Mouse (Mus musculus) limb, embryonic 10.5 days (tissue): ENCODE measurements around the gene Usp31. TPM values are rescaled to one million over a fixed set of nuclear protein-coding genes. Genes with fewer than 3 reads are reported as not detected.

Experiments used
- DNase-seq: peaks from one replicate; pipeline ENCODE4 v3.0.0-alpha.2; 2017; ENCODE audit warnings: low spot score
- H3K27ac ChIP-seq: fragments of 300-500 bp; sonication (generic); 2 replicates; pipeline ENCODE4 v1.5.1; 2016; ENCODE audit warnings: mild to moderate bottlenecking
- H3K27me3 ChIP-seq: fragments of 300-500 bp; sonication (generic); 2 replicates; pipeline ENCODE4 v1.6.1; 2016; ENCODE audit warnings: low read depth, mild to moderate bottlenecking; ENCODE audit not compliant: poor library complexity, severe bottlenecking
- H3K36me3 ChIP-seq: fragments of 300-500 bp; sonication (generic); 2 replicates; pipeline ENCODE4 v1.6.1; 2016; ENCODE audit warnings: mild to moderate bottlenecking, moderate library complexity
- H3K4me1 ChIP-seq: fragments of 300-500 bp; sonication (generic); 2 replicates; pipeline ENCODE4 v1.6.1; 2016
- H3K4me3 ChIP-seq: fragments of 300-500 bp; sonication (generic); 2 replicates; pipeline ENCODE4 v1.5.1; 2016; ENCODE audit warnings: mild to moderate bottlenecking, moderate library complexity
- H3K9me3 ChIP-seq: fragments of 300-500 bp; sonication (generic); replicated peaks from 2 replicates; pipeline ENCODE4 v1.6.1; 2016; ENCODE audit warnings: mild to moderate bottlenecking
- WGBS: fragments of 180-500 bp; shearing (Covaris S2); methylation state at CpG from one replicate; pipeline ENCODE4 v1.1.7; 2016; 5-methylcytosine and 5-hydroxymethylcytosine counted together
- polyA plus RNA-seq: library from polyadenylated mRNA; unstranded; fragments of >200 nt; fragmentation: Nextera tagmentation; extraction: Ambion mirVana; gene quantifications from 2 replicates; pipeline ENCODE4 v1.2.1, GENCODE M21; 2016

Gene Usp31
- polyA plus RNA-seq, 1 experiment from 2014 or later: 1.6 TPM

GRCm38 (mm10) chr7:121640998-121641762 lies 65.9 kb downstream of the Usp31 start:
- Histone ChIP-seq H3K36me3 (no peaks in the 10 kb centered on the region), H3K27me3 (no peaks in the 10 kb centered on the region), H3K9me3 (no peaks in the 10 kb centered on the region), H3K4me3 (no peak overlapping the region), H3K27ac (no peak overlapping the region), H3K4me1 (no peaks in the 10 kb centered on the region)
- peak; percentile 36 for DNase-seq
- 65% methylated on average over 12 of the region's 12 CpGs for WGBS

DNA sequence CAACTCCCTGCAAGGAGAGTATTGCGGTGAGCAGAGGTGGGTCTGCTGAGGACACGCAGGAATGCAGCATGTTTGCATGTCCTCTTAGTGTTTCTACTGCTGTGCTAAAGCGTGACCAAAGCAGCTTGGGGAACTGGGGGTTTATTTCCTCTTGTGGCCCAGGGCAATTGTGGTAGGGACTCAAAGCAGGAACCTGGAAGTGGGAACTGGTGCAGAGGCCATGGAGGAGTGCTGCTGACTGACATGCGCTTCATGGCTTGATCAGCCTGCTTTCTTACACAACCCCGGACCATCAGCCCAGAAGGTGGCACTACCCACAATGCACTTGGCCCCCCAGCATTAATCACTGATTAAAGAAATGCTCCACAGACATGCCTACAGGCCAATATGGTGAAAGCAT lies 70.3 kb downstream of the Usp31 start:
- WGBS: 83% methylated on average over 5 of the region's 5 CpGs
- no peaks in the 10 kb centered on the region for H3K27me3 ChIP-seq

DNA sequence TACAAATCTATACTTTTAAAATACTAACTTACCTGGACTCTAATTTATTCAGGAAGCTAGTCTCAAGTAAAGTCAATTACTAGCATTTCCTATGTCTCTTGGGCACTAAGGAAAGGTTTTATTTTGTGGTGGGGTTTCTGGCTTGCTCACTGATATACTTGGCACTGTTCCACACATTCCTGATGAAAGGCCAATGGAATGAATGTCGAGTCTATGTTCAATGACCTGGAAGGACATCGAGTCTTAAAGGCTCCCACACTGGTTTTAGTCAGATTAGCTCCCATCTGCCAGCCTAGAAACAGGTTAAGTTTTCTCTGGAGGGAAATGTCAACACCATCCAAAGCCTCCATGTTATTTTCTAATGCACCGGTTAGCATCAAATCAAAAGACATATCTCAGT lies 72.8 kb downstream of the Usp31 start:
- Histone ChIP-seq H3K27ac (no peak overlapping the region), H3K4me3 (no peak overlapping the region), H3K4me1 (no peaks in the 10 kb centered on the region), H3K9me3 (no peaks in the 10 kb centered on the region), H3K36me3 (no peaks in the 10 kb centered on the region), H3K27me3 (no peaks in the 10 kb centered on the region)
- DNase-seq: no peak
- 89% methylated on average over 3 of the region's 3 CpGs for WGBS

More for the DNA sequence above, 70.3 kb downstream of the Usp31 start:
- no peak overlapping the region for H3K27ac ChIP-seq
- H3K4me3 ChIP-seq: no peak overlapping the region
- H3K9me3 ChIP-seq: no peaks in the 10 kb centered on the region
- no peaks in the 10 kb centered on the region for H3K36me3 ChIP-seq
- no peak for DNase-seq
- no peaks in the 10 kb centered on the region for H3K4me1 ChIP-seq

DNA sequence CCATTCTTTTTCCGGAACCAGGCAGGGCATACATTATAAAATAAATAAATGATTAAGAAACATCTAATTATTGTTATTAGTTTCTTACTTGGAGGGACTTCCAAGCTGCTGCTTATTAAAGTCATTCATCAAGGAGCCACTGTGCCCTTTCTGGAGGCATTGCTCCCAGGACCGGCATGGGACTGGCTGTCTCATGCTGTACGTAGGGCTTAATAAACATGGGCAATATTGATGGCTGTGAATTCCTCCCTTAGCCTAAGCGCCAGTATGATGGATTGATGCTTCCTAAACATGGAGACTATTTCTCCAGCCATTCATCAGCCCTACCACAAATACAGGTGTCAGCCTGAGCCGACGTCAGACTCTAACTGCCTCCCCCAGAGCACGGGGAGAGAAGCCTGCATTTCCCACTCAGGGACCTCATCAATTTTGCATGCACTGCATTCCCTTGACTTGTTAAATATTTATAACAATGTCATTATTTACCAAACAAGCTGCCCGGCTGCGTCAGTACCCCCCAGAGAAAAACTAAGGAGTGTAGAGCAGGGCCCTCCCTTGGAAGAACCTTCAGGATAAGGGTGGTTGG lies 84.1 kb downstream of the Usp31 start:
- DNase-seq: no peak
- Histone ChIP-seq H3K36me3 (no peaks in the 10 kb centered on the region), H3K9me3 (no peaks in the 10 kb centered on the region), H3K4me1 (no peaks in the 10 kb centered on the region), H3K27me3 (no peaks in the 10 kb centered on the region), H3K4me3 (no peak overlapping the region), H3K27ac (no peak overlapping the region)
- WGBS: 75% methylated on average over 9 of the region's 9 CpGs

GRCm38 (mm10) chr7:121622433-121622832 lies 84.6 kb downstream of the Usp31 start:
- H3K27me3 ChIP-seq: no peaks in the 10 kb centered on the region
- no peaks in the 10 kb centered on the region for H3K4me1 ChIP-seq
- DNase-seq: no peak
- H3K36me3 ChIP-seq: no peaks in the 10 kb centered on the region
- 81% methylated on average over 6 of the region's 6 CpGs for whole genome bisulfite sequencing
- no peak overlapping the region for H3K4me3 ChIP-seq
- H3K9me3 ChIP-seq: no peaks in the 10 kb centered on the region
- no peak overlapping the region for H3K27ac ChIP-seq

- Histone ChIP-seq H3K4me3 (no peak overlapping the region), H3K36me3 (no peaks in the 10 kb centered on the region), H3K4me1 (no peaks in the 10 kb centered on the region), H3K9me3 (no peaks in the 10 kb centered on the region), H3K27me3 (no peaks in the 10 kb centered on the region), H3K27ac (no peak overlapping the region)
- DNase-seq: peak; percentile 73
- 41% methylated on average over 4 of the region's 4 CpGs for WGBS
These were observed 105.4 kb downstream of the Usp31 start for GRCm38 (mm10) chr7:121601697-121602096.

DNA sequence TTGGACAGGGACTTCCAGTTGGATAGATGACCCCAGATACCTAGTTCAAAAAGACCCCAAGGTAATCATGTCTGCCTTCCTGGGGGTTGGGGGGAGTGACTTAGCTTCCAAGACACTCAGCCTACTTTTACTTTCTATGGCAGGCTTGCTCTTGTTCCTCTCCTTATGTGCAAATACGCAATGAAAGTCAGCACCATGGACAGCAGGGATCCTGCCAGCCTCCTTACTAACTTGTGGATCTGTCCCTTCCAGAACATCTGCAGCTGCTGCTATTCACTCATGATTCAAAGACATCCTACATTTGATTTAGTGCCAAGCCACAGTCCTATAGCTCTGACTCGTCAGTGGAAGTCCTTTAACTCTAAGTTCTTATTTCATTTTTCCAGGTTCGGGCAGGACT lies 110.7 kb downstream of the Usp31 start:
- H3K4me1 ChIP-seq: no peaks in the 10 kb centered on the region
- no peak overlapping the region for H3K4me3 ChIP-seq
- H3K9me3 ChIP-seq: no peaks in the 10 kb centered on the region
- no peaks in the 10 kb centered on the region for H3K36me3 ChIP-seq
- H3K27me3 ChIP-seq: no peaks in the 10 kb centered on the region
- DNase-seq: peak; percentile 64
- H3K27ac ChIP-seq: no peak overlapping the region
- 78% methylated on average over 3 of the region's 3 CpGs for WGBS

- Histone ChIP-seq H3K27ac (no peak overlapping the region), H3K4me1 (no peaks in the 10 kb centered on the region), H3K4me3 (no peak overlapping the region), H3K36me3 (no peaks in the 10 kb centered on the region), H3K27me3 (no peaks in the 10 kb centered on the region), H3K9me3 (no peaks in the 10 kb centered on the region)
- no peak for DNase-seq
- WGBS: 87% methylated on average over 4 of the region's 4 CpGs
These were observed 111.6 kb downstream of the Usp31 start for GRCm38 (mm10) chr7:121595496-121595895.

DNA sequence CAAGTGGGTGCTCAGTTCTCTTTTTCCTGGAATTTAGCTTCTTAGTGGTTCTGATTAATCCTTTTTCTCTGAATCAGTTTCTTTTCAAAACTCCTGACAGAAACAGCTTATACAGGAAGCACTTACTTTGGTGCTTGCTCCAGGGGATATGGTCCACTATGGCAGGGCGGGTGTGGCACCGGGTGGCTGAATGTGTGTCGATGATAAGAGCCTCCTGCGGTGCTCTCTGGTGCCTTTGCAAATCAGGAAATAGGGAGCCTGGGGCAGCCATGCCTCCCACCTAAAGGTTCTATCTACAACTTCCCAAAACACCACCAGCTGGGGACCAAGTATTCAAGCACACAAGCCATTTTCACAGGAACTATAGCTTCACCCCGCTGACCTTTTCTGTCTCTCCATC lies 112.0 kb downstream of the Usp31 start:
- H3K36me3 ChIP-seq: no peaks in the 10 kb centered on the region
- no peak overlapping the region for H3K27ac ChIP-seq
- no peak overlapping the region for H3K4me3 ChIP-seq
- no peak for DNase-seq
- no peaks in the 10 kb centered on the region for H3K27me3 ChIP-seq
- 84% methylated on average over 5 of the region's 5 CpGs for WGBS
- no peaks in the 10 kb centered on the region for H3K4me1 ChIP-seq
- H3K9me3 ChIP-seq: no peaks in the 10 kb centered on the region

DNA sequence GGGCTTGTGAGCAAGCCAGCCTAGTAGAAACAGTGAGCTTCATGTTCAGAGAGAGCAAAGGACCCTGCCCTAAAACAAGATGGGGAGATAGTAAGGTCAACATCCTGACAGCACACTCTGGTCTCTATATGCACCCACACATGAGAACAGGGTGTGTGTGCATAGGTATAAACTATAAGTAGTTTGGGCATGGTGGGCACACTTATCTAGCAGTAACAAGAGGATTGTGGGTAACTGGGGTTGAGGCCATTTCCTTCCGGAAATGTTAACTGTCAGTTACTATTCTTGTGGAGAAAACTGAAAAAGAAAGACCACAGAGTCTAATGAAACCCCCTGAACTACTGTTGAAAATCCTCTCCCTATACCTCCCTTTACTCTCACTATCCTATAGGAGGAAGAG lies 112.4 kb downstream of the Usp31 start:
- Histone ChIP-seq H3K27me3 (no peaks in the 10 kb centered on the region), H3K4me3 (no peak overlapping the region), H3K27ac (no peak overlapping the region), H3K4me1 (no peaks in the 10 kb centered on the region), H3K36me3 (no peaks in the 10 kb centered on the region), H3K9me3 (no peaks in the 10 kb centered on the region)
- DNase-seq: no peak
- 89% methylated on average over 1 of the region's 1 CpGs for WGBS

Other genes starting within 250 kb of the Usp31 start
- gene Scnn1g, start 27.2 kb upstream of the Usp31 start, polyA plus RNA-seq: 0.06 TPM in 1 of 2 replicates, not detected in the other
- not detected in 2 replicates for gene Scnn1b, start 157.8 kb upstream of the Usp31 start, polyA plus RNA-seq